Mouse (Mus musculus): Measurements from ENCODE around the gene Gm10912. TPM values are rescaled to one million over a fixed set of nuclear protein-coding genes. Genes with fewer than 3 reads are reported as not detected.

Gm10912 gene
- polyA plus RNA-seq, 3 experiments from 2014 or later = 0.47 to 0.50 TPM; not detected in 1

Other genes starting within 250 kb of the Gm10912 start
- under 1 TPM; 0.38 to 0.92 (median 0.42) TPM for gene Lmo2, start 107.8 kb upstream of the Gm10912 start, polyA plus RNA-seq (2017; shearing (Covaris generic))
- 10 to 100 TPM; 32.6 to 50.3 (median 40.2) TPM for gene Fbxo3, start 38.1 kb upstream of the Gm10912 start, polyA plus RNA-seq (2017; shearing (Covaris generic))
- 1 to 10 TPM in 1 of 3 experiments, under 1 TPM in 2; 0.52 to 1.2 (median 0.78) TPM for gene 4931422A03Rik, start 37.5 kb upstream of the Gm10912 start, polyA plus RNA-seq (2017; shearing (Covaris generic))
- not detected for gene Gm10799, start 2.7 kb downstream of the Gm10912 start, polyA plus RNA-seq (2017; shearing (Covaris generic))
- not detected for gene Cd59b, start 4.0 kb downstream of the Gm10912 start, polyA plus RNA-seq (2017; shearing (Covaris generic))
- under 1 TPM in 1 of 3 experiments, not detected in 2; 0.38 TPM for gene Cd59a, start 30.0 kb downstream of the Gm10912 start, polyA plus RNA-seq (2017; shearing (Covaris generic))
- gene A930018P22Rik, start 56.9 kb downstream of the Gm10912 start, polyA plus RNA-seq (2017; shearing (Covaris generic)) = not detected